Mouse (Mus musculus) embryonic facial prominence, embryonic 11.5 days (tissue): ENCODE data around the gene Gpr179. TPM values are rescaled to one million over a fixed set of nuclear protein-coding genes. Genes with fewer than 3 reads are reported as not detected.

Experiments
- ATAC-seq: fragments of 200-750 bp; cut with Nextera tagmentation; replicated peaks from 2 replicates; pipeline ENCODE4 v1.8.0; 2017; ENCODE audit warnings: low read depth; ENCODE audit not compliant: insufficient number of reproducible peaks, low FRiP score, low TSS enrichment
- DNase-seq: peaks from one replicate; pipeline ENCODE4 v3.0.0-alpha.2; 2015; ENCODE audit warnings: low spot score
- H3K27ac ChIP-seq: fragments of 300-500 bp; sonication (generic); replicated peaks from 2 replicates; pipeline ENCODE4 v1.5.1; 2014; ENCODE audit warnings: mild to moderate bottlenecking, low read depth, low read length, control low read depth
- H3K27me3 ChIP-seq: fragments of 300-500 bp; sonication (generic); 2 replicates; pipeline ENCODE4 v1.6.1; 2014; ENCODE audit warnings: mild to moderate bottlenecking, low read length, moderate library complexity, mixed read lengths; ENCODE audit not compliant: control insufficient read depth, insufficient read depth
- H3K36me3 ChIP-seq: fragments of 300-500 bp; sonication (generic); replicated peaks from 2 replicates; pipeline ENCODE4 v1.6.1; 2014; ENCODE audit warnings: low read depth, mild to moderate bottlenecking, low read length, moderate library complexity, mixed read lengths; ENCODE audit not compliant: control insufficient read depth, insufficient read depth
- H3K4me1 ChIP-seq: fragments of 300-500 bp; sonication (generic); 2 replicates; pipeline ENCODE4 v1.6.1; 2014; ENCODE audit warnings: low read length, mixed read lengths; ENCODE audit not compliant: control insufficient read depth, insufficient read depth
- H3K4me2 ChIP-seq: fragments of 300-500 bp; sonication (generic); 2 replicates; pipeline ENCODE4 v1.6.1; 2014; ENCODE audit warnings: low read depth, mild to moderate bottlenecking, control low read depth, low read length, moderate library complexity
- H3K4me3 ChIP-seq: fragments of 300-500 bp; sonication (generic); 2 replicates; pipeline ENCODE4 v1.5.1; 2014; ENCODE audit warnings: low read depth, low read length, control low read depth
- H3K9ac ChIP-seq: fragments of 300-500 bp; sonication (generic); replicated peaks from 2 replicates; pipeline ENCODE4 v1.6.1; 2014; ENCODE audit warnings: mild to moderate bottlenecking, control low read depth, low read length
- H3K9me3 ChIP-seq: fragments of 300-500 bp; sonication (generic); replicated peaks from 2 replicates; pipeline ENCODE4 v1.6.1; 2016; ENCODE audit warnings: mild to moderate bottlenecking, low read length, inconsistent platforms, mixed read lengths; ENCODE audit not compliant: control insufficient read depth
- WGBS: fragments of 180-500 bp; shearing (Covaris S2); extraction: QIAGEN DNeasy Blood & Tissue Kit; methylation state at CpG from one replicate; pipeline ENCODE4 v1.1.7; 2014; 5-methylcytosine and 5-hydroxymethylcytosine counted together
- polyA plus RNA-seq: library from polyadenylated mRNA; unstranded; fragments of >200 nt; fragmentation: Nextera tagmentation; extraction: Ambion mirVana; gene quantifications from 2 replicates; pipeline ENCODE4 v1.2.1, GENCODE M21; 2014

Gpr179 gene
- polyA plus RNA-seq, 1 experiment from 2014 or later = 0.01 TPM

- WGBS = 72% methylated on average over 2 of the region's 2 CpGs
Observed at GRCm38 (mm10) chr11:97383764-97384163, 31.9 kb upstream of the Gpr179 start.

GRCm38 (mm10) chr11:97383017-97383416, 31.1 kb upstream of the Gpr179 start:
- no peak for ATAC-seq
- WGBS = 93% methylated on average over 2 of the region's 2 CpGs
- Histone ChIP-seq H3K4me2 (no peak overlapping the region), H3K9ac (no peak overlapping the region), H3K27ac (no peak overlapping the region), H3K9me3 (no peaks in the 10 kb centered on the region), H3K36me3 (peaks cover 8% of the 10 kb centered on the region; the same call in 1 of the 2 replicates), H3K27me3 (no peaks in the 10 kb centered on the region), H3K4me3 (no peak overlapping the region), H3K4me1 (no peaks in the 10 kb centered on the region)
- DNase-seq = no peak

More at GRCm38 (mm10) chr11:97383764-97384163, 31.9 kb upstream of the Gpr179 start:
- H3K36me3 ChIP-seq = peaks cover 3% of the 10 kb centered on the region; the same call in 1 of the 2 replicates
- ATAC-seq = no peak
- no peak for DNase-seq
- H3K4me3 ChIP-seq = no peak overlapping the region
- H3K27ac ChIP-seq = no peak overlapping the region
- H3K9ac ChIP-seq = no peak overlapping the region
- no peaks in the 10 kb centered on the region for H3K27me3 ChIP-seq
- H3K4me2 ChIP-seq = no peak overlapping the region
- no peaks in the 10 kb centered on the region for H3K4me1 ChIP-seq
- H3K9me3 ChIP-seq = no peaks in the 10 kb centered on the region

- Histone ChIP-seq H3K9ac (no peak overlapping the region), H3K27ac (no peak overlapping the region), H3K36me3 (peaks cover 8% of the 10 kb centered on the region), H3K4me1 (no peaks in the 10 kb centered on the region), H3K9me3 (no peaks in the 10 kb centered on the region), H3K27me3 (no peaks in the 10 kb centered on the region), H3K4me3 (no peak overlapping the region), H3K4me2 (no peak overlapping the region)
- no peak for DNase-seq
- no peak for ATAC-seq
- WGBS = 74% methylated on average over 3 of the region's 3 CpGs
Observed at GRCm38 (mm10) chr11:97380036-97380435, 28.2 kb upstream of the Gpr179 start.

GRCm38 (mm10) chr11:97373402-97373801, 21.5 kb upstream of the Gpr179 start:
- Histone ChIP-seq H3K36me3 (peaks cover 1% of the 10 kb centered on the region), H3K4me3 (no peak overlapping the region), H3K27me3 (no peaks in the 10 kb centered on the region), H3K27ac (no peak overlapping the region), H3K9me3 (no peaks in the 10 kb centered on the region), H3K4me1 (no peaks in the 10 kb centered on the region), H3K9ac (no peak overlapping the region), H3K4me2 (no peak overlapping the region)
- WGBS = 78% methylated on average over 2 of the region's 2 CpGs
- no peak for ATAC-seq
- no peak for DNase-seq

- no peak overlapping the region for H3K4me2 ChIP-seq
- no peaks in the 10 kb centered on the region for H3K4me1 ChIP-seq
- no peak overlapping the region for H3K9ac ChIP-seq
- no peaks in the 10 kb centered on the region; the same call in none of the 2 replicates for H3K36me3 ChIP-seq
- no peaks in the 10 kb centered on the region for H3K9me3 ChIP-seq
- H3K27me3 ChIP-seq = no peaks in the 10 kb centered on the region
- ATAC-seq (no peak), DNase-seq (no peak)
- 92% methylated on average over 6 of the region's 6 CpGs for WGBS
- no peak overlapping the region for H3K4me3 ChIP-seq
- H3K27ac ChIP-seq = no peak overlapping the region
Observed at GRCm38 (mm10) chr11:97372159-97372864, 20.4 kb upstream of the Gpr179 start.

GRCm38 (mm10) chr11:97370329-97371091, 18.6 kb upstream of the Gpr179 start:
- 88% methylated on average over 7 of the region's 7 CpGs for WGBS
- H3K27me3 ChIP-seq = no peaks in the 10 kb centered on the region
- H3K4me3 ChIP-seq = no peak overlapping the region
- H3K9ac ChIP-seq = no peak overlapping the region
- H3K27ac ChIP-seq = no peak overlapping the region
- H3K9me3 ChIP-seq = no peaks in the 10 kb centered on the region
- no peaks in the 10 kb centered on the region; the same call in none of the 2 replicates for H3K36me3 ChIP-seq
- no peaks in the 10 kb centered on the region for H3K4me1 ChIP-seq
- DNase-seq = no peak
- no peak overlapping the region for H3K4me2 ChIP-seq
- no peak for ATAC-seq

- DNase-seq = no peak
- Histone ChIP-seq H3K27ac (no peak overlapping the region), H3K4me1 (no peaks in the 10 kb centered on the region), H3K9me3 (no peaks in the 10 kb centered on the region), H3K27me3 (no peaks in the 10 kb centered on the region), H3K4me2 (no peak overlapping the region), H3K36me3 (no peaks in the 10 kb centered on the region; the same call in 1 of the 2 replicates), H3K9ac (no peak overlapping the region), H3K4me3 (no peak overlapping the region)
- 91% methylated on average over 5 of the region's 5 CpGs for WGBS
- no peak for ATAC-seq
Observed at GRCm38 (mm10) chr11:97368501-97368900, 16.6 kb upstream of the Gpr179 start.

- Histone ChIP-seq H3K27me3 (no peaks in the 10 kb centered on the region), H3K27ac (no peak overlapping the region), H3K4me3 (no peak overlapping the region), H3K4me2 (no peak overlapping the region), H3K36me3 (no peaks in the 10 kb centered on the region; the same call in 1 of the 2 replicates), H3K9me3 (no peaks in the 10 kb centered on the region), H3K4me1 (no peaks in the 10 kb centered on the region), H3K9ac (no peak overlapping the region)
- DNase-seq = no peak
- ATAC-seq = no peak
- 64% methylated on average over 1 of the region's 1 CpGs for WGBS
Observed at GRCm38 (mm10) chr11:97365556-97365955, 13.7 kb upstream of the Gpr179 start.
